Mouse (Mus musculus) heart, postnatal 0 days (tissue): ENCODE results near the gene BC016579.
A peak's percentile ranks its signal among the peaks of the same experiment; 100 is the strongest.

Experiments
- CTCF ChIP-seq: IDR thresholded peaks from 2 replicates; pipeline ENCODE4 v1.5.1; 2016; ENCODE audit warnings: antibody characterized with exemption, control low read depth, low read depth
- EP300 ChIP-seq: IDR thresholded peaks from 2 replicates; pipeline ENCODE4 v1.6.1; 2016; ENCODE audit warnings: antibody characterized with exemption, low read depth

DNA sequence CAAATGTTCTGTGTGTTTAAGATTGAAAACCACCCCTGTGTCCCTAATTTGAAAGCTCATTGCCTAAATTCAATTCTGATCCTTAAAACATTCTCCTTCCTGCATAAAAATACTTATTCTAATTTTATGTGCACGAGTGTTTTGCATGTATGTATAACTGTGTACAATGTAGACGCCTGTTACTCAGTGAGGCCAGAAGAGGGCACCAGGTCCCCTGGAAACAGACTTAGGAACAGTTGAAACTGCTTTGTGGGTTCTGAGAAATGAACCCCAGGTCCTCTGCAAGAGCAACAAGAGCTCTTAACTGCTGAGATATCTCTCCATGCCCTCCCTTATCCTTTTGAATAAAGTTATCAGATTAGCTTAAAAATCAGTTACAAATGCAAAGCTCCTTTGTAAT is 71.4 kb downstream of the BC016579 start:
- TF ChIP-seq CTCF (peak; percentile 43), EP300 (no peak)
